Mouse (Mus musculus): Measurements from ENCODE around the gene Hey2. TPM values are rescaled to one million over a fixed set of nuclear protein-coding genes. Genes with fewer than 3 reads are reported as not detected.

Gene Hey2
- total and polyA plus RNA-seq, 3 experiments: 0.02 to 0.44 TPM; not detected in 1

DNA sequence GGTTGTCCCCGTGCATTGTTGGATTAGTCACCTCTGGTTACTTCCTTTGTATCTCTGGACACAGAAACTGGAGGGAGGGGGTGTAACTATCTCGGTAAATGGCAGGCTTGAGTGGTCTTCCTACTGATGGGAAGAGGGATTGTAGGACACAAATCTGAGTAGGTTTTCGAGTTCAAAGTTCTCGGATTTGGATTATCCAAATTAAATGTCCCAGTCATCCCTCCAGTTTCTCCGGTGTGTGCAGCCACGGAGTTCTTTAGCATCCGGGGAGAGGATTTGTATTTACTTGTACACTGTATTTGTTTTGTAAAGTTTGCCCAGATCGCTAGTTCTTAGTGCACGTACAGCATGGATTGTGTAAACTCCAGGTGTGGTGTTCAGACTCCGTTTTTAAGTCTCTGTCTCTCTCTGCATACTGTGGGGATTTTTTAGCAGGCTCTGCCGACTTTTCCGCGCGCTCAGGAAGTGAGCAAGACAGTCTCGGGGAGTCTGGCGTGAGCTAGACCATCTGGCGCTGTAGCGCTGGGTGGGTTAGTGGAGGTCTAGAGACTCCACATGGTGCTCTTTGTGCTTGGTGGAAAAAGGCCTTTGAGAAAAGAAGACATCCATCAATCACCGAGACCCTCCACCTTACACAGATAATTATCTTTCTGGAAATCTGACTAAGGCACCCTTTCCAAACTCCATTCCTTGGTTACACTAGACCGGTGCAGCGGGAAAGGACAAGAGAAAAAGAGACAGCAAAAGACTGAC lies 1.0 kb upstream of the Hey2 start:
- TF ChIP-seq TAL1 (conservative IDR thresholded peaks at IDR 0.05; ENCODE audit: low read depth, low read length): no peak
- TF ChIP-seq GATA2 (IDR thresholded peaks at IDR 0.05; ENCODE audit: borderline replicate concordance, low read depth, low read length): no peak
- TF ChIP-seq POLR2AphosphoS5 (IDR thresholded peaks at IDR 0.05; ENCODE audit: insufficient replicate concordance, low read depth, low read length): no peak
- no peak for TF ChIP-seq CTCF (IDR thresholded peaks at IDR 0.05; ENCODE audit: low read depth, low read length)
- no peak for TF ChIP-seq GATA1 (IDR thresholded peaks at IDR 0.05; ENCODE audit: borderline replicate concordance, low read length)
- H3K27me3 ChIP-seq (ENCODE audit: insufficient read depth, low read length): peaks cover 37% of the 10 kb centered on the region
- ATAC-seq (ENCODE audit: extremely low read depth, insufficient number of reproducible peaks, low FRiP score, poor library complexity, severe bottlenecking): no peak
- no peaks in the 10 kb centered on the region for H3K36me3 ChIP-seq (replicated peaks)
- peaks cover 17% of the 10 kb centered on the region for H3K4me1 ChIP-seq (ENCODE audit: insufficient read depth, low read depth, low read length)
- no peak for DNase-seq (ENCODE audit: low spot score)
- no peaks in the 10 kb centered on the region for H3K9me3 ChIP-seq (replicated peaks)
- peak overlapping the region; percentile 72; the same call in 1 of the 2 replicates for H3K4me3 ChIP-seq (ENCODE audit: low read depth, low read length)

DNA sequence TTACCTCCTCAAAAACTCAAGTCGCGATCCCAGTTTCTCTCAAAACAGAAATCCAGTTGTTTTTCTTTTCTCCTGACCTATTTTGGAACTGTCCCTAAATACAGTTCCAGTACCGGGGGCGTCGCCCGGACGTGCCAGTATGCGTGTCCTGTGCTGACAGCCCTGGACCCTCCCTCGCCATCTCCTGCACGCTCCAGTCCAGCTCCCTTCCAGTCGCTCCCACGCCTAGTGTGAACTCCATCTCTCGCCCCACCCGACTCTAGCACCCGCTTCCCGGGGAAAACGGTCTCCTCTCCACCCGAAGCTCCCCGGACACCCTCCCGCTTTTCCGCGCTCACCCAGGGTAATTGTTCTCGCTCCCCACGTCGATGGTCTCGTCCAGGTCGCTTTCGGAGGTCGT lies 373 bp downstream of the Hey2 start:
- DNase-seq (ENCODE audit: low spot score): peak; percentile 4
- H3K4me1 ChIP-seq (ENCODE audit: insufficient read depth, low read depth, low read length): peaks cover 17% of the 10 kb centered on the region
- TF ChIP-seq TAL1 (conservative IDR thresholded peaks at IDR 0.05; ENCODE audit: low read depth, low read length) (no peak), GATA1 (IDR thresholded peaks at IDR 0.05; ENCODE audit: borderline replicate concordance, low read length) (no peak), POLR2AphosphoS5 (IDR thresholded peaks at IDR 0.05; ENCODE audit: insufficient replicate concordance, low read depth, low read length) (no peak), CTCF (IDR thresholded peaks at IDR 0.05; ENCODE audit: low read depth, low read length) (no peak), GATA2 (IDR thresholded peaks at IDR 0.05; ENCODE audit: borderline replicate concordance, low read depth, low read length) (no peak)
- no peaks in the 10 kb centered on the region for H3K9me3 ChIP-seq (replicated peaks)
- H3K4me3 ChIP-seq (ENCODE audit: low read depth, low read length): peak overlapping the region; percentile 72
- no peaks in the 10 kb centered on the region for H3K36me3 ChIP-seq (replicated peaks)
- ATAC-seq (ENCODE audit: extremely low read depth, insufficient number of reproducible peaks, low FRiP score, poor library complexity, severe bottlenecking): no peak
- peaks cover 37% of the 10 kb centered on the region for H3K27me3 ChIP-seq (ENCODE audit: insufficient read depth, low read length)

DNA sequence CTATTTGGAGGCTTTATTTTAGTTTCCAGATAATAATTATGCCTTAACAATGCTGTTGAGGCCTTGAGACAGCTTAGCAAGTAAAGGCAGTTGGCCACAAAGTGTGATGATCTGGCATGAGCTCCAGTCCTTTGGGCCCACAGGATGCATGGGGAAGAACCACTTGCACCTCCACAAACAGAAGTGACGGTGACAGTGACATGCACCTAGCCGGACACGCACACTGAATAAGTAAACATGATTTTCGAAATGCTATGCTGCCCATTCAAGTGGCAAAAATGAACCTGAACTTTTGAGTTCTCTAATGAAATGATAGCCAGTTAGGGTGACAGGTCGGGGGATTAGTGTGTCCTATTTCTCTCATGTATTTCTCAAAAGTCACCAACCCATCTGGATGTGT lies 1.8 kb downstream of the Hey2 start:
- peaks cover 35% of the 10 kb centered on the region for H3K27me3 ChIP-seq (ENCODE audit: insufficient read depth, low read length)

DNA sequence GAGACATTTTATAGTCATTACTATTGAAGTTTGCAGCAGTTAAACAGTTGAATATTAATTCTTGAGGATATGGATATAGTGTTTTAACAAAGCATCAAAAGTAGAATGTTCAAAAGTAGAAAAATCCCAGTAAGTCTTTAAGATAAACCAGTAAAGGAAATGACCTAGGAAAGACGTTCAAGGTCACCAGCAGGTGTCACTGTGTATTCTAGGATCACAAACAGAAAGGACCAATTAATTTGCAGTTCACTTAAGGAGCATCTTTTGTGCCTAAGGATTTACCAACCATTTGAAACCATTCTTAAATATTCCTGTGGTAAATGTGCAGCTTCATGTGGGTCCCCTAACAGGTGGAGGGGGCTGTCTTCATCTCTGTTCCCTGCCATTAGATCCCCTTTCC lies 4.4 kb downstream of the Hey2 start:
- no peaks in the 10 kb centered on the region for H3K9me3 ChIP-seq (replicated peaks)
- TF ChIP-seq GATA1 (IDR thresholded peaks at IDR 0.05; ENCODE audit: borderline replicate concordance, low read length) (no peak), GATA2 (IDR thresholded peaks at IDR 0.05; ENCODE audit: borderline replicate concordance, low read depth, low read length) (no peak), CTCF (IDR thresholded peaks at IDR 0.05; ENCODE audit: low read depth, low read length) (no peak), TAL1 (conservative IDR thresholded peaks at IDR 0.05; ENCODE audit: low read depth, low read length) (no peak), POLR2AphosphoS5 (IDR thresholded peaks at IDR 0.05; ENCODE audit: insufficient replicate concordance, low read depth, low read length) (no peak)
- peaks cover 14% of the 10 kb centered on the region for H3K4me1 ChIP-seq (ENCODE audit: insufficient read depth, low read depth, low read length)
- ATAC-seq (ENCODE audit: extremely low read depth, insufficient number of reproducible peaks, low FRiP score, poor library complexity, severe bottlenecking): no peak
- peaks cover 27% of the 10 kb centered on the region for H3K27me3 ChIP-seq (ENCODE audit: insufficient read depth, low read length)
- H3K4me3 ChIP-seq (ENCODE audit: low read depth, low read length): no peak overlapping the region
- DNase-seq (ENCODE audit: low spot score): no peak
- H3K36me3 ChIP-seq (replicated peaks): peaks cover 2% of the 10 kb centered on the region

More for the DNA sequence above, 1.8 kb downstream of the Hey2 start:
- TF ChIP-seq TAL1 (conservative IDR thresholded peaks at IDR 0.05; ENCODE audit: low read depth, low read length) (no peak), CTCF (IDR thresholded peaks at IDR 0.05; ENCODE audit: low read depth, low read length) (no peak), POLR2AphosphoS5 (IDR thresholded peaks at IDR 0.05; ENCODE audit: insufficient replicate concordance, low read depth, low read length) (no peak), GATA2 (IDR thresholded peaks at IDR 0.05; ENCODE audit: borderline replicate concordance, low read depth, low read length) (no peak), GATA1 (IDR thresholded peaks at IDR 0.05; ENCODE audit: borderline replicate concordance, low read length) (no peak)
- ATAC-seq (ENCODE audit: extremely low read depth, insufficient number of reproducible peaks, low FRiP score, poor library complexity, severe bottlenecking) (no peak), DNase-seq (ENCODE audit: low spot score) (no peak)
- no peaks in the 10 kb centered on the region for H3K36me3 ChIP-seq (replicated peaks)
- peaks cover 17% of the 10 kb centered on the region for H3K4me1 ChIP-seq (ENCODE audit: insufficient read depth, low read depth, low read length)
- H3K4me3 ChIP-seq (ENCODE audit: low read depth, low read length): no peak overlapping the region
- H3K9me3 ChIP-seq (replicated peaks): no peaks in the 10 kb centered on the region

DNA sequence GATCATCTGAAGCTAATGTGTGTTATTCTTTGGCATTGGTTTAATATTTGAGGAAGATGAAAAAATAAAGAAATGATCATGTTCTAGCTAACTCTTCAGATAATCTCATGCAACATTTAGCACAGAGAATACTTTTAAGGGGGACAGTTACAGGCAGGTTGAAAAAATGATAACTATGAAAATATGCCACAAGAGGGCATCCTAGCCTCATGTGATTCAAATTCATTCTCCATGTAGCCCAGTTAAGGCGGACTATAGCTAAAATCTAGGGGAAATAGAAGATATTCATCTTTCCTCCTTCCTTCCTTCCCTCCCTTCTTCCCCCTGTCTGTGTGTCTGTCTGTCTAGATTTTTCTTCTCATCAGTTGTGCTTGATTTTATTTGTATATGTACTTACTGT lies 17.6 kb downstream of the Hey2 start:
- DNase-seq (ENCODE audit: low spot score) (no peak), ATAC-seq (ENCODE audit: extremely low read depth, insufficient number of reproducible peaks, low FRiP score, poor library complexity, severe bottlenecking) (no peak)
- Histone ChIP-seq H3K4me1 (ENCODE audit: insufficient read depth, low read depth, low read length) (no peaks in the 10 kb centered on the region), H3K9me3 (replicated peaks) (no peaks in the 10 kb centered on the region), H3K27me3 (ENCODE audit: insufficient read depth, low read length) (peaks cover 13% of the 10 kb centered on the region), H3K36me3 (replicated peaks) (no peaks in the 10 kb centered on the region), H3K4me3 (ENCODE audit: low read depth, low read length) (no peak overlapping the region)
- TF ChIP-seq GATA2 (IDR thresholded peaks at IDR 0.05; ENCODE audit: borderline replicate concordance, low read depth, low read length): no peak
- TF ChIP-seq GATA1 (IDR thresholded peaks at IDR 0.05; ENCODE audit: borderline replicate concordance, low read length): no peak
- no peak for TF ChIP-seq POLR2AphosphoS5 (IDR thresholded peaks at IDR 0.05; ENCODE audit: insufficient replicate concordance, low read depth, low read length)
- no peak for TF ChIP-seq CTCF (IDR thresholded peaks at IDR 0.05; ENCODE audit: low read depth, low read length)
- no peak for TF ChIP-seq TAL1 (conservative IDR thresholded peaks at IDR 0.05; ENCODE audit: low read depth, low read length)

DNA sequence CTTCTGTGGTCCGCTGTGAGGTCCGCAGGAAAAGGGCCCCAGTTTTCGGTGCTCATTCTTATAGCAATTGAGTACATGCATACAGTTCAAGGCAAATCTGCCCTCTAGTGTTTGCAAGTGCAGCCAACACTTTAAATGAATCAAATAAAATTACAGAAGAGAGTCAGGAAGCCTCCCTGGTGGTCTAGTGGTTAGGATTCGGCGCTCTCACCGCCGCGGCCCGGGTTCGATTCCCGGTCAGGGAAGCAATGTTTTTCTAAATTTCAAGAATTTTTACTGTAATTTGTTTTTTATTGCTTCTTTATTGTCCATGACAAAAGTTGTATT lies 31.7 kb downstream of the Hey2 start:
- DNase-seq (ENCODE audit: low spot score) (peak; percentile 10), ATAC-seq (ENCODE audit: extremely low read depth, insufficient number of reproducible peaks, low FRiP score, poor library complexity, severe bottlenecking) (peak; percentile 90)
- H3K4me3 ChIP-seq (ENCODE audit: low read depth, low read length): peak overlapping the region; percentile 55
- peaks cover 5% of the 10 kb centered on the region for H3K9me3 ChIP-seq (replicated peaks)
- H3K4me1 ChIP-seq (ENCODE audit: insufficient read depth, low read depth, low read length): peaks cover 7% of the 10 kb centered on the region; the same call in 1 of the 2 replicates
- no peaks in the 10 kb centered on the region for H3K36me3 ChIP-seq (replicated peaks)
- TF ChIP-seq CTCF (IDR thresholded peaks at IDR 0.05; ENCODE audit: low read depth, low read length): peak; percentile 29; the same call in 1 of the 2 replicates
- TF ChIP-seq TAL1 (conservative IDR thresholded peaks at IDR 0.05; ENCODE audit: low read depth, low read length): no peak
- H3K27me3 ChIP-seq (ENCODE audit: insufficient read depth, low read length): no peaks in the 10 kb centered on the region

All from G1E (cell line).